ENCODE assay signal across 15 mouse cellular contexts in the genomic region with DNA sequence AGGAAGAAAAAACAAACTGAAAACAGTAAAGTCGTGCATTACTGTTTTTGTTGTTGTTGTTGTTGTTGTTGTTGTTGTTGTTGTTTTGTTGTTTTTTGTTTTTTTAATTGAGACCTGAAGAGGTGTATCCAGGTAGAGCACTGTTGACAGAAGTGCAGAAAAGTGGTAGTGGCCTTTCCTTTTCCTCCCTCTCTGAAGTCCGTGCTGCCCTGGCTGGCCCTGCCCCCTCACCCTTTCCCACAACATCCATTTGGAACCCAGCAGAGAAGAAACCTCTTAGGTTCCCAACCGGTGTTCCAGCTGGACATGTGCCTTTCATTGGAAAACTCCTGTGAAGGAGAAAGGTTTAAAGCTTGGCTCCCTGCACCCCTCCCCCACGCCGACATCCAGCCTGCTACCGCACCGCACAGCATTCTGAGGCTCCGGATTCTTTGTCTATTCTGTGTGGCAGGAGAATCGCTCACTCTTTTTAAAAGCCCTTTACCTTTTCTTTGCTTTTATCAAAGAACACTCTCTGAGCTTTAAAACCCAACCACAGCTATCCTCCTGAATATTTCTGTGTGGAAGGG.
A peak's percentile ranks its signal among the peaks of the same experiment; 100 is the strongest.
DNase-seq lines count a peak whose midpoint lies in the region; ATAC-seq and TF ChIP-seq lines count a peak whose summit lies in the region.
"Had no signal": no experiment of that assay in that cellular context is flagged by ENCODE, and none has a peak within 500 bp of the region (broad histone marks: within the 10 kb centered on the region; RNA-seq: fewer than 3 reads in every experiment).

No protein-coding gene starts in this region.

- no peak overlapping the region for H3K4me2 ChIP-seq in hindbrain, postnatal 0 days (ENCODE audit: low read depth, low read length)
- peak overlapping the region; percentile 16; the same call in 1 of the 2 replicates for H3K4me2 ChIP-seq in forebrain, embryonic 15.5 days (replicated peaks)
- H3K4me2 ChIP-seq in midbrain, embryonic 14.5 days (ENCODE audit: low read length) = peak overlapping the region; percentile 25
- H3K4me2 ChIP-seq: limb, embryonic 15.5 days had no signal

- H3K36me3 ChIP-seq in hindbrain, embryonic 10.5 days = no peaks in the 10 kb centered on the region
- no peaks in the 10 kb centered on the region for H3K36me3 ChIP-seq in hindbrain, postnatal 0 days (ENCODE audit: insufficient read depth, low read length)
- H3K36me3 ChIP-seq in forebrain, embryonic 15.5 days = no peaks in the 10 kb centered on the region
- no peaks in the 10 kb centered on the region for H3K36me3 ChIP-seq in midbrain, embryonic 14.5 days (ENCODE audit: control insufficient read depth, insufficient read depth, low read length)
- H3K36me3 ChIP-seq: limb, embryonic 15.5 days had no signal

- peak; percentile 21 for DNase-seq in hindbrain, embryonic 10.5 days (ENCODE audit: low spot score)
- no peak for DNase-seq in hindbrain, postnatal 0 days (ENCODE audit: low spot score)
- peak; percentile 44 for DNase-seq in embryo, embryonic 11 days
- peak; percentile 79 for DNase-seq in midbrain, embryonic 14.5 days
- DNase-seq in heart, postnatal 36 days = no peak
- DNase-seq in thymus, postnatal 0 days (ENCODE audit: low spot score) = no peak
- no peak for DNase-seq in ovary, adult 18-20 months (ENCODE audit: low spot score)
- DNase-seq: adrenal gland, postnatal 14 days; heart, adult 18-20 months; heart, postnatal 14 days; kidney, adult 11 months; kidney, postnatal 36 days; lung, adult 18-20 months had no signal

- no peak overlapping the region for H3K4me3 ChIP-seq in hindbrain, embryonic 10.5 days
- H3K4me3 ChIP-seq in hindbrain, postnatal 0 days (ENCODE audit: low read length) = no peak overlapping the region
- no peak overlapping the region for H3K4me3 ChIP-seq in forebrain, embryonic 15.5 days
- H3K4me3 ChIP-seq in midbrain, embryonic 14.5 days (replicated peaks; ENCODE audit: low read depth, low read length) = no peak overlapping the region
- H3K4me3 ChIP-seq: limb, embryonic 15.5 days had no signal

- no peak for ATAC-seq in hindbrain, postnatal 0 days
- ATAC-seq in forebrain, embryonic 15.5 days (replicated peaks) = peak; percentile 48; the same call in 1 of the 2 replicates
- no peak for ATAC-seq in midbrain, embryonic 14.5 days (ENCODE audit: low FRiP score, low TSS enrichment)

- no peaks in the 10 kb centered on the region for H3K27me3 ChIP-seq in hindbrain, embryonic 10.5 days (ENCODE audit: insufficient read depth, poor library complexity, severe bottlenecking)
- H3K27me3 ChIP-seq in hindbrain, postnatal 0 days (ENCODE audit: insufficient read depth, low read length) = no peaks in the 10 kb centered on the region
- H3K27me3 ChIP-seq in forebrain, embryonic 15.5 days = no peaks in the 10 kb centered on the region
- no peaks in the 10 kb centered on the region for H3K27me3 ChIP-seq in midbrain, embryonic 14.5 days (ENCODE audit: control insufficient read depth, insufficient read depth, low read length)
- H3K27me3 ChIP-seq: limb, embryonic 15.5 days had no signal

- 21% methylated on average over 9 of the region's 9 CpGs for WGBS in hindbrain, embryonic 10.5 days
- 25% methylated on average over 9 of the region's 9 CpGs for WGBS in hindbrain, postnatal 0 days
- WGBS in forebrain, embryonic 15.5 days = 9% methylated on average over 9 of the region's 9 CpGs
- WGBS in midbrain, embryonic 14.5 days = 16% methylated on average over 9 of the region's 9 CpGs

- intact Hi-C loops in heart, postnatal 36 days (cut with DNase I) = no loop called here

- 0 out of 2 replicates have a peak, but pooled peaks cover 2% of the 10 kb centered on the region for H3K9me3 ChIP-seq in hindbrain, embryonic 10.5 days
- no peaks in the 10 kb centered on the region for H3K9me3 ChIP-seq in hindbrain, postnatal 0 days (ENCODE audit: low read length)
- H3K9me3 ChIP-seq in forebrain, embryonic 15.5 days = no peaks in the 10 kb centered on the region
- no peaks in the 10 kb centered on the region for H3K9me3 ChIP-seq in midbrain, embryonic 14.5 days (ENCODE audit: control insufficient read depth, low read length)
- H3K9me3 ChIP-seq: limb, embryonic 15.5 days had no signal

- TF ChIP-seq CTCF in hindbrain, postnatal 0 days (IDR thresholded peaks at IDR 0.05; ENCODE audit: low read depth) = no peak

- H3K4me1 ChIP-seq in hindbrain, embryonic 10.5 days (replicated peaks) = peaks cover 8% of the 10 kb centered on the region
- H3K4me1 ChIP-seq in hindbrain, postnatal 0 days (ENCODE audit: insufficient read depth, low read length) = no peaks in the 10 kb centered on the region
- peaks cover 5% of the 10 kb centered on the region for H3K4me1 ChIP-seq in forebrain, embryonic 15.5 days
- H3K4me1 ChIP-seq in midbrain, embryonic 14.5 days (ENCODE audit: control insufficient read depth, insufficient read depth, low read length) = 0 out of 2 replicates have a peak, but pooled peaks cover 7% of the 10 kb centered on the region
- H3K4me1 ChIP-seq: limb, embryonic 15.5 days had no signal

- H3K27ac ChIP-seq in hindbrain, embryonic 10.5 days = 0 out of 2 replicates have a peak overlapping the region, but pooled peaks have one; percentile 47
- no peak overlapping the region for H3K27ac ChIP-seq in hindbrain, postnatal 0 days
- H3K27ac ChIP-seq in forebrain, embryonic 15.5 days (replicated peaks) = 0 out of 2 replicates have a peak overlapping the region, but pooled peaks have one; percentile 12
- peak overlapping the region; percentile 32; the same call in 1 of the 2 replicates for H3K27ac ChIP-seq in midbrain, embryonic 14.5 days (replicated peaks; ENCODE audit: low read depth, low read length)
- H3K27ac ChIP-seq: limb, embryonic 15.5 days had no signal

- no peak overlapping the region for H3K9ac ChIP-seq in hindbrain, postnatal 0 days (replicated peaks; ENCODE audit: low read length)
- no peak overlapping the region for H3K9ac ChIP-seq in forebrain, embryonic 15.5 days (replicated peaks)
- 0 out of 2 replicates have a peak overlapping the region, but pooled peaks have one; percentile 18 for H3K9ac ChIP-seq in midbrain, embryonic 14.5 days (replicated peaks; ENCODE audit: low read length)
- H3K9ac ChIP-seq: limb, embryonic 15.5 days had no signal

Comparison
In these comparisons a context has a peak if more than half of its experiments do, and no peak if none do; other contexts are left out.
1. DNase-seq: peak in hindbrain, embryonic 10.5 days (single experiment), embryo, embryonic 11 days (single experiment) and midbrain, embryonic 14.5 days (single experiment); none in hindbrain, postnatal 0 days (single experiment), heart, postnatal 36 days (0 of 2), thymus, postnatal 0 days (single experiment) and ovary, adult 18-20 months (single experiment).